Mouse (Mus musculus) Patski (cell line): ENCODE data around the gene Aqp9. TPM values are rescaled to one million over a fixed set of nuclear protein-coding genes. Genes with fewer than 3 reads are reported as not detected.
A peak's percentile ranks its signal among the peaks of the same experiment; 100 is the strongest.

Experiments
- ATAC-seq: fragments of 100-300 bp; one replicate; pipeline ENCODE4 v1.8.0; 2021
- CTCF ChIA-PET: fragments of 350-600 bp; sonication (Branson Sonifier 250); formaldehyde crosslinking; loops from one replicate; lab custom pipeline; 2022; ENCODE audit warnings: inconsistent platforms; lab: Charles Lee
- POLR2A ChIA-PET: fragments of 350-600 bp; sonication (Branson Sonifier 250); formaldehyde crosslinking; loops from one replicate; lab custom pipeline; 2022; ENCODE audit warnings: antibody characterized with exemption, inconsistent platforms; lab: Charles Lee
- DNase-seq: peaks from one replicate; pipeline ENCODE4 v3.0.0-alpha.2; 2011; ENCODE audit warnings: low read depth, low spot score
- H3K27me3 ChIP-seq: fragments of 371-371 bp; one replicate; pipeline ENCODE4 v1.5.1; 2021
- CTCF ChIP-seq: fragments of 100-300 bp; IDR thresholded peaks from one replicate; pipeline ENCODE4 v1.5.1; 2021
- in situ Hi-C: fragments of 300-500 bp; cut with MboI; formaldehyde crosslinking; loops from 3 replicates; pipeline ENCODE4 v1.11.1; 2018; ENCODE audit warnings: low pct_unique_long_range_greater_than_20kb, mixed read lengths
- polyA plus RNA-seq: library from polyadenylated mRNA; unstranded; gene quantifications from one replicate; pipeline ENCODE4 v1.2.3, GENCODE M21; 2021

The Aqp9 gene
- polyA plus RNA-seq = 0.30 TPM

DNA sequence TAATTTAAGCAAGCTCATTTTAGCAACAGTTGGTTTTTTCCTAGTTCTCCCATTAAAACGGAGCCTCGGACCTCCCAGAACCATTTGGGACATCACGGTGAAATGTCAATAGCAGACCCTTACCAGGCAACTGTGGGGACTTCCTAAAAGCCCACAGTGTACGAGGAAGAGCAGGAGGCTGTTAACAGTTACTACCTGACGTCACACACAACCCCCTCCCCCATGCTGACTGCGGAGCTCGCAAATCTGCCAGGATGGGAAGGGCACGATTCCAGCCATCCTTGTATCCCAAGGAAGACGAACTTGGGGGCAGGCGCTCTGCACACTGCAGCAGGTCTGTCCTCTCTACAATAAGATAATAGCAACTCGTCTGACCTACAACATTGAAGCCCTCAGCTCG lies at the start of gene Aqp9:
TSS of gene Aqp9 (minus strand) at position 172 of the 400 bp plus-strand sequence.
- ChIA-PET CTCF (no interaction called here), POLR2A (no interaction called here)
- in situ Hi-C loops = no loop called here
- DNase-seq (no peak), ATAC-seq (no peak)
- no peak for TF ChIP-seq CTCF
- H3K27me3 ChIP-seq = peaks cover 19% of the 10 kb centered on the region

DNA sequence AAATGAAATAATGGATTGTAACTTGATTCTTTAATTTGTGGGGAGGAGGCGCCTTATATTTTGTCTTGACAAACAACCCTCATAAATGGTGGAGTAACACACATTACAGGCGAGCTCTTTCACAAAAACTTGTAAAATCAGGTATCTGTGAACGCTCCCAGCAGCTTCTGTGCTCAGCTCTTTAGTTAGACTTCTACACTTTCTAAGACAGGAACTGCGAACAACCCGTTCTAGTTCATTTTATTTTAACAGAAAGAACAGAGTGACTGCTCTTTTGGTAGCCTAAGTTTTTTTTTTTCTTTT lies 49.3 kb upstream of the Aqp9 start:
- ATAC-seq (no peak), DNase-seq (no peak)
- H3K27me3 ChIP-seq = no peaks in the 10 kb centered on the region
- ChIA-PET POLR2A (interaction anchor here (0.8 kb wide), 1 partner anchor 104 kb away, joined by 4 read pairs; no protein-coding TSS in a partner anchor), CTCF (interaction anchor here (0.9 to 1.2 kb wide), 3 partner anchors 8 to 142 kb away, joined by 3 to 4 read pairs (median 3); no protein-coding TSS in a partner anchor)
- in situ Hi-C loops = loop anchor here (10.0 to 25.0 kb wide), 6 partner anchors 107 to 595 kb away; no protein-coding TSS in a partner anchor
- no peak for TF ChIP-seq CTCF

DNA sequence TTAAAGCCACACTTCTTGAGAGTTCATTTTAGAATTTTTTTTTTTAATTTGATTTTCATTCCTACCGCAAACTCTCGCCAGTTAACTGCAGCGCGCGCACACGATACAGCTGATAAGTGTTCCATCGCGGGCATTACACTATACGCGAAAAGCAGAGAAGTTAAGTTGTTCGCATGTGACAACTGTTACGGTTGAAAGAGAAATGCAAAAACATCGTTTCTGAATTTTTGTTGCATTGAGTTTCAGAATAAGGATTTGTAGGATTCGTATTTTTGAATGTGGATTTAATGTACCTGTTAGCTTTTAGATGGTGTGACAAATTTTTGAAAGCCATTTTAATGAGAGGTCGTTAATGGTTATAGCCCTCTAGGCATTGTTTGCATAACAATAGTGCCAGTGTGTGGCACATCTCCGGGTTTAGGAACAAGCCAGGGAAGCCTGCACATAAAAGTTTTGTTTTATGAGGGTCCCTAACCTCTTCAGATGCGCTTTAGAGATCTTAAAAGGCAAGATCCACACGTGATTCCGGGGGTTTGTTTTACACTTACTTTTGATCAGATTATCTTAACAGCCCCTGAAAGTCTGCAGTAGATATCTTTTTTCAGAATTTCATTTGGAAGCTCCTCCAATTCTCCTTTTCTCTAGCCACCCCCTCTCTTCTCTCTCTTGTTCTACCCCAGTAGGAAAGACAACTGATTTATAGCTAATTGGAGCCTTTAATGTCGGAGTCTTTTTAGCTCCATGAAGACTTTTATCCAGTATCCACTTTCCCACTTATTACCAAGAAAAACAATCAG lies 48.7 kb upstream of the Aqp9 start:
- in situ Hi-C loops = loop anchor here (10.0 to 25.0 kb wide), 6 partner anchors 108 to 595 kb away; no protein-coding TSS in a partner anchor
- no peaks in the 10 kb centered on the region for H3K27me3 ChIP-seq
- ChIA-PET CTCF (interaction anchor here (0.9 to 1.2 kb wide), 3 partner anchors 9 to 142 kb away, joined by 3 to 4 read pairs (median 3); no protein-coding TSS in a partner anchor), POLR2A (interaction anchor here (0.6 to 0.8 kb wide), 2 partner anchors 88 to 105 kb away, joined by 4 read pairs; no protein-coding TSS in a partner anchor)
- DNase-seq (no peak), ATAC-seq (no peak)
- no peak for TF ChIP-seq CTCF

DNA sequence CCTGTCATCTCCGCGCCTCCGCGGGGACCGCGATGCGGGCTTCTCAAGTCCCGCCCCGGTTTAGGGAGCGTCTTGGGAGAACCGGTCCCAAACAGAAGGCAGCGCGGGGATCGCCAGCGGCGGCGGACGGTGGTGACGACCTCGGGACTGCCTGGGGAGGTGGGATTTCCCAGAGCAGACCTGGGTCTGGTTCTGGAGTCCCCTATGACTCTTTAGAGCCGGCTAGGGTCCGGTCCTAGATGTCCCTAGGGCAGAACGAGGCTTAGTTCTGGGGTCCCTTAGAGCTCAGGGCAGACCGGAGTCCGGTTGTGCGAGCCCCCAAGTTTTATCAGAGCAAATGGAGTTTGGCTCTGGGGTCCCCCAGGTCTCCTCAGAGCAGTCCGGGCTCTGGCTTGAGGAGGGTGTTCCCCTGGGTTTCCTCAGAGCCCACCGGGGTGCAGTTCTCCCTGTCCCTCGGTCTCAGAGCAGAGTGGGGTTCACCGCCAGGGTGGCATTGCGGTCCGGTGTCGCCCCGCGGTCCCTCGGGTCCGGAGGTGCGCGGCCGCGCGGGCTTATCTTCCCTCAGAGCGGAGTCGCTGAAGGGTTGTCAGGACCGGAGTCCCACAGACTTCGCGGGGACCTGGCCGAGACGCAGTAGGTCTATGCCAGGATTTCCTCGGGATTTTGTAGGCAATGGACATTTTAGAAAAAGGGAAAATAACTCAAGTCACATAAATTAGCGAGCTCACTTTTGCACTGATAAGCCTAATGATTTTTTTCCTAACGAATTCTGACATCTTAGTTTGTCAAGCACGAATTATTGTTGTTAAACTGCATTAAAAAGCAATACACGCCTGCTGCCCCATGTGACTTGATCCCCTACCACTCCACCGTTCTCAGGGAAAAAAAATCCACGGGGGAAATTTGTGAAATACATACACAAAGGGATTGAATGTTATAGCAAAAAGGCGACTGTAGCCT lies 47.8 kb upstream of the Aqp9 start:
- H3K27me3 ChIP-seq = no peaks in the 10 kb centered on the region
- in situ Hi-C loops = loop anchor here (10.0 to 25.0 kb wide), 6 partner anchors 108 to 596 kb away; no protein-coding TSS in a partner anchor
- ChIA-PET CTCF (interaction anchor here (0.6 to 1.2 kb wide), 4 partner anchors 42 to 238 kb away, joined by 3 to 4 read pairs (median 3); no protein-coding TSS in a partner anchor), POLR2A (interaction anchor here (0.6 kb wide), 1 partner anchor 89 kb away, joined by 4 read pairs; no protein-coding TSS in a partner anchor)
- TF ChIP-seq CTCF = no peak
- DNase-seq (no peak), ATAC-seq (peak; percentile 46)

DNA sequence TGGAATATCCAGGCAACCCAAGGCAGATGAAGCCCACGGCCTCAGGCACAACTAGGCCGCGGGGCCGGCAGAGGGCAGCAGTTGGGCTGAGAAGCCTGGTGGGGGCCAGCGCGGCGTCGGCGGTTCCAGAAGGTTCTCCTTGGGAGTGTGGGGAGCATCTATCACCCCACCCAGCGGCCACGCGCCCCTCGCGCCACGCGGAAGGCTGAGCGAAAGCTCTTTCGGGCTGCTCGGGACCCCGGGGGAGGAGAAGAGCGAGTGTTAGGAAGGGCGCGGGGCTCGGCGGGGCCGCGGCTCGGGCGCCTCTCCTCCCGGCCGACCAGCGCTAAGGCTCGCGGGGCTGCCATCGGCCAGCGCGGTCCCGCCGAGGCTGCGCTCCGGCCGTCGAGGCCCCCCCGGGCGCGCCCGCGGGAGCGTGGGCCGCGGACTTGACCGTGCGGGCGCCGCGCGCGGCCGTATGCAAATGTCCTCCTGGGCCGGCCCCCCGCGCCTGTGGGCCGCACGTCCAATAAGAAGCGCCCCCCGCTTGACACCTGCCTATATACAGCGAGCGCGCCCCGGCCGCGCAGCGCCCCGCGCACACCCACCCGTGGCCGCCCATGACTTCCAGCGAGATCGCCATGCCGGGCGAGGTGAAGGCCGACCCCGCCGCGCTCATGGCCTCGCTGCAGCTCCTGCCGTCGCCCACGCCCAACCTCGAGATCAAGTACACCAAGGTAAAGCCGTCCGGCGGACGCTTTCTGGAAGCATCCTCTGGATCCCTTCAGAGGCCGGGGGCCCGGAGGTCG lies 47.0 kb upstream of the Aqp9 start, which contains the start of gene Aldh1a2:
TSS of gene Aldh1a2 (plus strand) at position 542 of the 788 bp plus-strand sequence.
- TF ChIP-seq CTCF = peak; percentile 98

DNA sequence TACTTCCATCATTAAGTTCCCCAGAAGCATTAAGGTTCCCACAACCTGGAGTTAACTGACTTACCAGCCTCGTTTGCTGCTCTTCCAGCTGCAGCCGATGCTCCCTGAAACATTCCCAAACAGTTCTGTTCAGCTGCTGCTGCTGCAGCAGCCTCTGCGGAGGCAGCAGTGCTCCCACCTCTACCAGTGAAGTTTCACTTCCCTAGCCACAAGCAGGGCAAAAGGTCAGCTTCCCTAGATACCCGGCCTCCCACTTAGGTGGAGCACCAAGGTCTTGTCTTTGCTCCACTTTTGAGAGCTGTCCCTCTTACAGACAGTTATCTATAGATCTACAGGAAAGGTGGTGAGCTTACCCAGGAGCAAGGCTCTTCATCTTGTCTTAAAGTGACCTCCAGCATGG lies 45.2 kb upstream of the Aqp9 start:
- DNase-seq (no peak), ATAC-seq (no peak)
- in situ Hi-C loops = loop anchor here (10.0 to 25.0 kb wide), 6 partner anchors 111 to 599 kb away; no protein-coding TSS in a partner anchor
- CTCF ChIA-PET = interaction anchor here (0.9 kb wide), 1 partner anchor 382 kb away, joined by 3 read pairs; no protein-coding TSS in a partner anchor
- TF ChIP-seq CTCF = no peak
- POLR2A ChIA-PET = no interaction called here
- H3K27me3 ChIP-seq = no peaks in the 10 kb centered on the region

More for the DNA sequence above, 47.0 kb upstream of the Aqp9 start, which contains the start of gene Aldh1a2:
- DNase-seq (no peak), ATAC-seq (peak; percentile 76)
- no peaks in the 10 kb centered on the region for H3K27me3 ChIP-seq
- CTCF ChIA-PET = interaction anchor here (1.0 to 1.5 kb wide), 7 partner anchors 104 to 239 kb away, joined by 3 to 10 read pairs (median 3); no protein-coding TSS in a partner anchor
- in situ Hi-C loops = loop anchor here (10.0 to 25.0 kb wide), 6 partner anchors 109 to 597 kb away; no protein-coding TSS in a partner anchor
- POLR2A ChIA-PET = no interaction called here

DNA sequence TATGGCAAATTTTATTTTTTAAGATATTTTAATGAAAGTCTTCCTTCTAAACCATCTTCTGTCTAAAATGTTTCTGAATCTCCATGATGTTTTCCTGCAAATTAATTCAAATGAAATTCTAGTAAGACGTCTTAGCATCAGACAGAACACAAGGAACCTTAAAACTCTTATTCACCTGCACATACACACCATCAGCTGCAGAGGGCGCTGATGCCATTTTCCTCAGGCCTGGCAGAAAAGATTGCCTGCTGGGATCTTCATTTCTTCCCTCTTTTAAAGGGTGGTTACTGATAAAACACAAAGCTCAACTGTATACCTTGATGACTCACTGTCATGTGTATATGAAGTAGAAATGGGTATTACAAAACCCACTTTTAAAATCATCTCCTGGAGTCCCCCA lies 42.4 kb upstream of the Aqp9 start:
- POLR2A ChIA-PET = interaction anchor here (1.0 kb wide), 1 partner anchor 249 kb away, joined by 3 read pairs; no protein-coding TSS in a partner anchor
- TF ChIP-seq CTCF = peak; percentile 95
- in situ Hi-C loops = loop anchor here (10.0 to 25.0 kb wide), 6 partner anchors 114 to 601 kb away; no protein-coding TSS in a partner anchor
- H3K27me3 ChIP-seq = no peaks in the 10 kb centered on the region
- ATAC-seq = no peak
- DNase-seq = no peak
- CTCF ChIA-PET = interaction anchor here (0.6 to 2.7 kb wide), 17 partner anchors 9 to 413 kb away, joined by 3 to 16 read pairs (median 4); no protein-coding TSS in a partner anchor

DNA sequence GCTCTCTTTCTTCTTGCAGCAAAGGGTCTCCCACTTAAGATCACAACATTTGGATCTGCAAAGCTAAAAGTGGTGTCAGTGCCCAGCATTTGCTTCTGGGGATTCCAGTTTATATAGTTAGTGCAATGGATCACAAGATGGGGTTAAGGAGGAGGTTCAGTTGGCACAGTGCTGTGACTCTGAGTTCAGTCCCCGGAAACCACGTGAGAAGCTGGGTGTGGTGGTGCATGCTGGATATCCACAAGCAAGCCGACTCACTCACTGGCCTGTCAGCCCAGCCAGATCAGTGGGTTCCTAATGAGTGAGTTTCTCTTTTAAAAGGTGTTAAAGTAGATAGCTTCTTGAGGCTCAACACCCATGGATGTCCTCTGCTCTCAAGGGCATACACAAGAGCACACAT lies 40.8 kb upstream of the Aqp9 start:
- ATAC-seq = no peak
- H3K27me3 ChIP-seq = no peaks in the 10 kb centered on the region
- no peak for DNase-seq
- POLR2A ChIA-PET = no interaction called here
- CTCF ChIA-PET = interaction anchor here (1.1 to 1.5 kb wide), 2 partner anchors 21 to 238 kb away, joined by 3 read pairs; no protein-coding TSS in a partner anchor
- no peak for TF ChIP-seq CTCF
- in situ Hi-C loops = loop anchor here (25.0 kb wide), 1 partner anchor 603 kb away; no protein-coding TSS in a partner anchor

DNA sequence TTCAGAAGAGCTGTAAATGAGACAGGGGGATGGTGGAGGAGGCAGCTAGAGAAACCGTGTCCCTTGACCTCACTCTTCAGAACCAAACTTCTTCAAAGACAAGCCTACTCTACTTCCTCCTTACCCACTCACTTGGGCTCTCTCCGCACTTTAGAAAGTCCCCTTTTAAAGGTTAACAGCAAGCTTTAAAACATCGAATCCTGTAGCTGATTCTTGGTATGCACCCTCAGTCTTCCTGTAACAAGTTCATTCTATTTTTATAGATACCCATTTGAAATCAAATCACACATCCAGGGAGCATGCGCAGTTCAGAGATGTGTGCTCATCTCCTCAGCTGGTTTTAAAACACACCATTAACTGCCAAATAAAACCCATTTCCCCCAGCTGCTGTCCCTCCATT lies 33.8 kb upstream of the Aqp9 start:
- ATAC-seq (no peak), DNase-seq (no peak)
- H3K27me3 ChIP-seq = peaks cover 19% of the 10 kb centered on the region
- ChIA-PET CTCF (interaction anchor here (1.1 to 1.5 kb wide), 3 partner anchors 9 to 246 kb away, joined by 3 to 6 read pairs (median 4); no protein-coding TSS in a partner anchor), POLR2A (no interaction called here)
- no peak for TF ChIP-seq CTCF
- in situ Hi-C loops = loop anchor here (25.0 kb wide), 1 partner anchor 610 kb away; no protein-coding TSS in a partner anchor
